Mouse (Mus musculus) liver, embryonic 15.5 days (tissue): ENCODE results near the gene Treh. TPM values are rescaled to one million over a fixed set of nuclear protein-coding genes. Genes with fewer than 3 reads are reported as not detected.
A peak's percentile ranks its signal among the peaks of the same experiment; 100 is the strongest.

Source experiments
- ATAC-seq: fragments of 200-750 bp; cut with Nextera tagmentation; 2 replicates; pipeline ENCODE4 v1.8.0; 2017; ENCODE audit warnings: moderate number of reproducible peaks, mild to moderate bottlenecking, moderate library complexity; ENCODE audit not compliant: insufficient read depth
- H3K27ac ChIP-seq: fragments of 300-500 bp; sonication (generic); replicated peaks from 2 replicates; pipeline ENCODE4 v1.5.1; 2015; ENCODE audit warnings: mild to moderate bottlenecking, inconsistent platforms
- H3K27me3 ChIP-seq: fragments of 300-500 bp; sonication (generic); 2 replicates; pipeline ENCODE4 v1.6.1; 2015; ENCODE audit warnings: mild to moderate bottlenecking, inconsistent platforms
- H3K36me3 ChIP-seq: fragments of 300-500 bp; sonication (generic); replicated peaks from 2 replicates; pipeline ENCODE4 v1.6.1; 2015; ENCODE audit warnings: moderate library complexity, mild to moderate bottlenecking, inconsistent platforms
- H3K4me1 ChIP-seq: fragments of 300-500 bp; sonication (generic); replicated peaks from 2 replicates; pipeline ENCODE4 v1.6.1; 2015; ENCODE audit warnings: inconsistent platforms
- H3K4me2 ChIP-seq: fragments of 300-500 bp; sonication (generic); 2 replicates; pipeline ENCODE4 v1.6.1; 2015; ENCODE audit warnings: moderate library complexity, mild to moderate bottlenecking, inconsistent platforms
- H3K4me3 ChIP-seq: fragments of 300-500 bp; sonication (generic); replicated peaks from 2 replicates; pipeline ENCODE4 v1.5.1; 2015; ENCODE audit warnings: mild to moderate bottlenecking, inconsistent platforms
- H3K9ac ChIP-seq: fragments of 300-500 bp; sonication (generic); 2 replicates; pipeline ENCODE4 v1.6.1; 2015; ENCODE audit warnings: moderate library complexity, mild to moderate bottlenecking, inconsistent platforms
- H3K9me3 ChIP-seq: fragments of 300-500 bp; sonication (generic); replicated peaks from 2 replicates; pipeline ENCODE4 v1.6.1; 2016; ENCODE audit warnings: inconsistent platforms
- WGBS: fragments of 180-500 bp; shearing (Covaris S2); methylation state at CpG from one replicate; pipeline ENCODE4 v1.1.7; 2015; ENCODE audit warnings: mixed read lengths; ENCODE audit not compliant: insufficient replicate concordance; 5-methylcytosine and 5-hydroxymethylcytosine counted together
- polyA plus RNA-seq: library from polyadenylated mRNA; unstranded; fragments of >200 nt; fragmentation: Nextera tagmentation; extraction: Ambion mirVana; gene quantifications from 2 replicates; pipeline ENCODE4 v1.2.1, GENCODE M21; 2015

Treh gene
- polyA plus RNA-seq, 1 experiment from 2014 or later = not detected

DNA sequence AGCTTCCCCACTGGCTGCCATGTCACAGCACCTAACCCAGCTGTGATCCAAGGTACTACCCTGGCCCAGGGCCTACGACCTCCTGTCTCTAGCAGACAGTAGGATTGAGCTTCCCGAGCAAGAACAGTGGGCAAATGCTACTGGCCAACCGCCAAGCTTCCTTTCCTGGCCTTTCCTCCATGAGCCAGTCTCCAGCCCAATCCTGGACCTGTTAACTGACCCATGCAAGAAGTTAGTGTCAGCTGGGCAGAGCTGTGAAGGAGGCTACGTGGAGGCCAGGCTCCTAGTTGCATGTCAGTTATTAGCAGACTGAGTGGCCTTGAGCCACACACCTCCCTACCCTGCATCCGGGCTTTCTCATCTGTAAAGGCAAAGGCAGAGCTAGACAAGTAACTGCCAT lies 26.7 kb downstream of the Treh start:
- Histone ChIP-seq H3K27ac (no peak overlapping the region), H3K4me2 (no peak overlapping the region), H3K36me3 (no peaks in the 10 kb centered on the region), H3K9me3 (no peaks in the 10 kb centered on the region), H3K4me1 (no peaks in the 10 kb centered on the region), H3K9ac (no peak overlapping the region), H3K27me3 (no peaks in the 10 kb centered on the region), H3K4me3 (no peak overlapping the region)
- WGBS = 64% methylated on average over 5 of the region's 5 CpGs
- ATAC-seq = no peak

DNA sequence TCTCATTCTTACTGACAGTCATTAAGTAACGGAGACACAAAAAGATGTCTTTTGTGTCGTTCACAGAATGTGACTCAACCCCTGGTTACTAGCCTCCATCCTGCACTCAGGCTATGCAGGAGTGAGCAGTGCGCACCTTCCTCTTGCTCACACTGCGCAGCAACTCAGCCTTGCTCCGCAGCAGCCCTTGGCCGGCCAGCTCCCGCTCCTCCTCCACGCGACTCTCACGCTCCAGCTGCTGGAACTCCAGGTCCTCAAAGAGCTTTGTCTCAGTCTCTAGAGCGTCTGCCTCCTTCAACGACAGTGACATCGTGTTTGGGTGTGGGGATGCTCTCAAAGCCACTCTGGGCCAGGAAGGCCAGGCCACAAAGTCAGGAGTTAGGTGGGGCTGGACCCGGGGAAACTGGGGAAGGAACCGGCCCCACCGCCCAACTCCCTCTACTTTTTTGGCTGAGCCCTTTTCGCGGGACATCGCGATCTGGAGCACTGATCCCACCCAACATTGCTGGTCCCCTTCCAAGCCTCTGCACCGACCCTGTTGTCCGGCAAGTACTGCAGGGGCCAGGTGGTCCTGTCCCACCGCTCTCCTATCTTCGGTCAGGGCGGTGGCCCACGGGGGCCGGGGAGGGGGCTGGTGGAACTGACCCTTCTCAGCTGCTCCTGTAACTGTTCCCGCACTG lies 34.9 kb downstream of the Treh start:
- peaks cover 21% of the 10 kb centered on the region for H3K27me3 ChIP-seq
- peak overlapping the region; percentile 21; the same call in 1 of the 2 replicates for H3K9ac ChIP-seq
- no peak overlapping the region for H3K27ac ChIP-seq
- H3K4me3 ChIP-seq = peak overlapping the region; percentile 45
- ATAC-seq = no peak
- H3K4me2 ChIP-seq = peak overlapping the region; percentile 66
- H3K36me3 ChIP-seq = no peaks in the 10 kb centered on the region
- peaks cover 19% of the 10 kb centered on the region for H3K4me1 ChIP-seq
- H3K9me3 ChIP-seq = no peaks in the 10 kb centered on the region
- 37% methylated on average over 28 of the region's 28 CpGs for WGBS

DNA sequence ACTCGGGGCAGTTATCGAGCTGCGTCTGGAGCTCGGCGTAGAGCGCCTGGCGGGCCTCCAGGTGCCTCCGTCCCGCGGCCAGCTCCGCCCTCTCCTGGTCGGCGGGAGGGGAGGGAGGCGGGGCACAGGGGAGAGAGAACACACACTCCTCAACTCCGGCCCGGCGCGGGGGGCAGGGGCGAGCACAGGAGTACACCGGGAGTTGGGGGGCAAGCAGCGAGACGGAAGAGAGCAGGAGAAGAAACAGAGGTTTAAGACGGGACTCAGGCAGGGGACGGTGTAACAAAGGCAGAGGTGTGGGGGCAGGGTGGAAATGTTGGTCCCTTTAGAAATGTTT lies 35.4 kb downstream of the Treh start:
- Histone ChIP-seq H3K9me3 (no peaks in the 10 kb centered on the region), H3K4me3 (peak overlapping the region; percentile 45), H3K27ac (no peak overlapping the region), H3K9ac (peak overlapping the region; percentile 21; the same call in 1 of the 2 replicates), H3K4me2 (peak overlapping the region; percentile 66), H3K36me3 (no peaks in the 10 kb centered on the region), H3K4me1 (peaks cover 24% of the 10 kb centered on the region), H3K27me3 (peaks cover 21% of the 10 kb centered on the region)
- 13% methylated on average over 23 of the region's 24 CpGs for WGBS
- ATAC-seq = peak; percentile 55

DNA sequence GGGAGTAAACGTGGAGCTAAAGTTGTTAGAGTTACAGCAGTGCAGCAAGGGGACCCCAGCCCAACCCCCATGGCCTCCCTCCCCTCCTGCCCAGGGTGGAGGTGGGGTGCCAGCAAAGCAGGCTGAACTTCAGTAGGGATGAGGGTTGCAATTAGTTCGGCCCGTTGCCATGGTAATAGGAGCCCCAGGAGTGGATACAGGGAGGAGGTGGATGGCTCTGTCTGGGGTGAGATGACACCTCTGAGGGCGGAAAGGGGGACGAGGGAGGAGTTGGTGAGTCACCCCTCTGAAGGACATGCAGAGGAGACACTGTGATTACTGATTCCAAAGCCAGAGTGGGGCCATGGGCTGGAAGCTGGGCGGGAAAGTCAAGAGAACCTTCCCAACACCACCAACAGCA lies 35.9 kb downstream of the Treh start:
- H3K27ac ChIP-seq = no peak overlapping the region
- WGBS = 47% methylated on average over 6 of the region's 6 CpGs
- peaks cover 21% of the 10 kb centered on the region for H3K27me3 ChIP-seq
- H3K9ac ChIP-seq = no peak overlapping the region
- no peaks in the 10 kb centered on the region for H3K9me3 ChIP-seq
- ATAC-seq = no peak
- H3K4me1 ChIP-seq = peaks cover 26% of the 10 kb centered on the region
- peak overlapping the region; percentile 66 for H3K4me2 ChIP-seq
- peak overlapping the region; percentile 45; the same call in 1 of the 2 replicates for H3K4me3 ChIP-seq
- H3K36me3 ChIP-seq = no peaks in the 10 kb centered on the region

DNA sequence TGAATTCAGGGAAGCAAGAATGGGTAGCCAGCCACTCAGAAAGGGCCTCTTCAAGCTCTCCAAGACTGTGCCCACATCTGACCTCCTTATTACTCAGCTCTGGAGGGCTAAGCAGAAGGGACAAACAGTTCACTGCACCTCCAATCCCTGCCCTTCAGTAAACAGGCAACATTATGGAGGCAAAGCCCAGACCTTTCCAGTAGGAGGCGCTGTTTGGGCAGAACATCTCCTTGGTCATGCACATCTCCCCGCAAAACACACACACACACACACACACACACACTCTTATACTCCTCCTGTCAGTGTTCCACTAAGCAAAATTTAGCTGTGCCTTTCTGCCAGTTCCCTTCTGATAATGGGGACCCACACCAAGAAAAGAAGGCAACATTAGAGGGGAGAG lies 36.6 kb downstream of the Treh start:
- ATAC-seq = no peak
- Histone ChIP-seq H3K27ac (no peak overlapping the region), H3K9ac (no peak overlapping the region), H3K4me1 (peaks cover 26% of the 10 kb centered on the region), H3K36me3 (no peaks in the 10 kb centered on the region), H3K9me3 (no peaks in the 10 kb centered on the region), H3K4me3 (no peak overlapping the region), H3K27me3 (peaks cover 21% of the 10 kb centered on the region), H3K4me2 (no peak overlapping the region)
- 30% methylated on average over 2 of the region's 2 CpGs for WGBS

DNA sequence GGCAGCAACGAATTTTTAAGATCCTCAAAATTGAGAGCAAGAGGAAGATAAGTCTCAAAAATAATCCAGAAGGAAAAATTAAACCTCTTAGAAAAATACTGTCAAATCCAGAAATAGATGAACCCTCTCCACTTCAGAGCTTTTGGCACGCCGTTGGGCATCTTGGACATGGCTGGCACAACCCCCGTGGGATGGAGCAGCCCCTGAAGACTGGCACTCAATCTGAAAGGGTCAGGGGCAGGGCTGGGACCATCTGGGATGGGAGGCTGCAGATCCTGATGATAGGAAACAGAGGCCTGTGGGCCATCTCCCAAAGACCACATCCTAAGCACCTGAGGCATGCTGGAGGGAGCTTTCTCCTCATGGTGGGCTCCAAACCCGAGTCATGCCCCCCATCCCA lies 37.2 kb downstream of the Treh start:
- H3K4me3 ChIP-seq = no peak overlapping the region
- no peak overlapping the region for H3K4me2 ChIP-seq
- WGBS = 58% methylated on average over 5 of the region's 5 CpGs

DNA sequence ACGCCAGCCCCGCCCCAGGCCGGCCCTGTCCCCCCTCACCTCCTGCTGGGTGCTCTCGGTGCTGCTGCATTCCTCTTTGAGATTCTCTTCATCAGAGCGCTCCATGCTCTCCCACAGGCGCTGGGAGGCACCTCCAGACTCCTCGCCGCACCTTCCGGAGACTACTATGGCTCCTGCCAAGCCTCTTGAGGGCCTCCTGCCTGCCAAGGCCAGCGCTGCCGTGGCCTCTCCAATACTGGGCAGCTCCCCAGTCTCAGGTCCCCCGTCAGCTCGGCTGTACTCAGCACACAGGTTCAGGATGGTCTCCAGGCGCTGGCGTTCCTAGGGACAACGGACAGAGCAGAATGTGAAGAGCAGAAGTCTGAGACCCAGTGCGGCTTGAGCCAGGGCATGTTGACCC lies 38.6 kb downstream of the Treh start:
- Histone ChIP-seq H3K27ac (no peak overlapping the region), H3K27me3 (peaks cover 16% of the 10 kb centered on the region), H3K9me3 (no peaks in the 10 kb centered on the region), H3K4me3 (no peak overlapping the region), H3K4me1 (peaks cover 26% of the 10 kb centered on the region), H3K4me2 (no peak overlapping the region), H3K9ac (no peak overlapping the region), H3K36me3 (no peaks in the 10 kb centered on the region)
- WGBS = 71% methylated on average over 17 of the region's 17 CpGs
- no peak for ATAC-seq

More for the DNA sequence above, 37.2 kb downstream of the Treh start:
- peaks cover 21% of the 10 kb centered on the region for H3K27me3 ChIP-seq
- no peak for ATAC-seq
- H3K9ac ChIP-seq = no peak overlapping the region
- no peak overlapping the region for H3K27ac ChIP-seq
- no peaks in the 10 kb centered on the region for H3K9me3 ChIP-seq
- peaks cover 26% of the 10 kb centered on the region for H3K4me1 ChIP-seq
- no peaks in the 10 kb centered on the region for H3K36me3 ChIP-seq

DNA sequence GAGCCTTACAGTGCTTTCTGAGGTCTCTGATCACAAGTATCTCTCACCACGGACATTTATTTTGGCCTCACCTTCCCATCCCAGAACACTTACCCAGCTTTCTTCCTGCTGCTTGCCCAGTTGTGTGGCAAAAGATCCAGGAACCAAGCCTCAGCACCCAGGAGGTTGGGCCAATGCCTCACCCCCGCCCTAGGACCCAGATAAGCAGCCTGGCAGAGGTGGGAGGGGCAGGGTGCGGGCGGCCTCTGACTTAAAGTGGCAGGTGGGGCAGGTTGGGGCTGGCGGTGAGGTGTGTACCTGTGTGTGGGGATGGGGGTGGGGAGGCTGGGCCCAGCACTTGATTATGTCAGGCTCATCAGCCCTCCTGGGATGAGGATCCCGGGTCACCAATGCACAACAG lies 40.0 kb downstream of the Treh start:
- Histone ChIP-seq H3K36me3 (no peaks in the 10 kb centered on the region), H3K4me2 (no peak overlapping the region), H3K27me3 (peaks cover 4% of the 10 kb centered on the region), H3K9ac (no peak overlapping the region), H3K27ac (no peak overlapping the region), H3K4me1 (peaks cover 31% of the 10 kb centered on the region), H3K9me3 (no peaks in the 10 kb centered on the region), H3K4me3 (no peak overlapping the region)
- no peak for ATAC-seq
- 31% methylated on average over 6 of the region's 6 CpGs for whole genome bisulfite sequencing

DNA sequence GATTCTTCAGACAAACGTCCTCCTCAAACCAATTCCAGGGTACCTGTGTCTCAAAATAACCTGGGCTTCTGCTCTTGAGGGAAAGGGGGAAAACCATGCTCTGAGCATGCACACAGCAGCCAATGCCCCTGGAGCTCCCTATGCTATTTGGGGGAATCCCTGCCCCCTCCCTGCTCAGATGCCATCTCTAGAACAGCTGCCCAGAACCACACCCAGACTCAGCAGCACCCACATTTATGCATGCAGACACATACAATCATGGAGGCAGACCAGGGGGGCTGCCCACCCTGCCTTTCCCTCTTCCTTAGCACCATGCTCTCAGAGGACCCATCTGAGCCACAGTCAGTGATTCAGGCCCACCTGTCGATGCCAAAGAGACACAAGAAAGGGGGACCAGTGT lies 40.5 kb downstream of the Treh start:
- no peak for ATAC-seq
- no peak overlapping the region for H3K4me3 ChIP-seq
- H3K9me3 ChIP-seq = no peaks in the 10 kb centered on the region
- no peak overlapping the region for H3K4me2 ChIP-seq
- 29% methylated on average over 2 of the region's 2 CpGs for WGBS
- no peaks in the 10 kb centered on the region; the same call in 1 of the 2 replicates for H3K27me3 ChIP-seq
- H3K9ac ChIP-seq = no peak overlapping the region
- peaks cover 29% of the 10 kb centered on the region for H3K4me1 ChIP-seq
- H3K36me3 ChIP-seq = no peaks in the 10 kb centered on the region
- H3K27ac ChIP-seq = no peak overlapping the region

DNA sequence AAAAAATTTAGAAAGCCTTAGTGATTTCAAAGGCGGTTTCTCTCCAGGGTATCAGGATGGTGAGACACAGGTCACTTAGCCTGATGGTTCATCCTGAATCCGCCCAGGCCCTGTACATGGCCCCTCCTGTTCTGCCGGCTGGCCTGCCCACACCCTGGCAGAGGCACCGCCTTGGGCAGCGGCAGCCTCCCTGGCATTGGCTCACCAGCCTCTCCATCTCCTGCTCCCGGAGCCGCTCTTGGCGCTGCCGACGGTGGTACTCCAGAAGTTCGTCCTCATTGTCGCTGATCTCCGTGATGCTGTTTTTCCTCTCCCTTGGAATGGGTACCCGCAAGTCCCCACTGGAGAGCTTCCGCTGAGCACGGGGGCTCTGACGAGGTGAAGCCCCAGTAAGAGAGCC lies 42.1 kb downstream of the Treh start:
- H3K4me1 ChIP-seq = peaks cover 39% of the 10 kb centered on the region
- no peak overlapping the region for H3K4me3 ChIP-seq
- no peaks in the 10 kb centered on the region for H3K36me3 ChIP-seq
- H3K27me3 ChIP-seq = peaks cover 1% of the 10 kb centered on the region; the same call in 1 of the 2 replicates
- no peak overlapping the region for H3K9ac ChIP-seq
- H3K4me2 ChIP-seq = no peak overlapping the region
- H3K27ac ChIP-seq = no peak overlapping the region
- H3K9me3 ChIP-seq = no peaks in the 10 kb centered on the region
- WGBS = 80% methylated on average over 17 of the region's 17 CpGs
- ATAC-seq = no peak

DNA sequence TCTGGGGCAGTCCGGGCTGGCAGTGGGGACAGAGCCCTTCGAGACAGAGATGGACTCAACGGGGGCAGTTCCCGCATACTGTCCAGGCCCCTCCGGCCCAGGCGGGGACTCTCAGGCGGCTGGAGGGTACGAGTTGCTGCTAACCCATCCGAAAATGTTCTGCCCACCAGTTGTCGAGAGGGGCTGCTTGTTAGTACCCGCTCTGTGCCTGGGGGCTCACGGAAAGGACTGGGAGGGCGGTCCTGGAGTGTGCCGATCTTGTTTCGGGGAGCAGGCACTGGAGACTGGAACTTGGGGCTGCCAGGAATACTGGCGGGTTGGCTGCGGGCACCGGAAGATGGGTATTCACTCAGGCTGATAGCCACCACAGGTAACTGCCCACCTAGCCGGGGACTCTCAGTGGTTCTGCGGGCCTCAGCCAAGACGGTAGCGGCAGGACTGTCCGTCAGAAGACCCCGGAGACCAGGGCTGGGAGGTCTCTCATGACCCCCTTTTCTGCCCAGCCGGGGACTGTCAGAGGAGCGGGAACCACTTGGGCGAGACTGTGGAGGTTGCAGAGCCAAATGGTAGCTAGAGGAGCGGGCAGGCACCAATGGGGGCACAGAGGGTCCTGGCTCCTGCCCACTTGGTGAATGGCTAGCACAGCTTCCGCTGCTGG lies 42.8 kb downstream of the Treh start:
- H3K4me2 ChIP-seq = no peak overlapping the region
- H3K9me3 ChIP-seq = no peaks in the 10 kb centered on the region
- WGBS = 83% methylated on average over 29 of the region's 29 CpGs
- no peak overlapping the region for H3K9ac ChIP-seq
- ATAC-seq = no peak
- peaks cover 8% of the 10 kb centered on the region for H3K27me3 ChIP-seq
- peaks cover 46% of the 10 kb centered on the region for H3K4me1 ChIP-seq
- no peak overlapping the region for H3K4me3 ChIP-seq
- H3K27ac ChIP-seq = no peak overlapping the region
- H3K36me3 ChIP-seq = no peaks in the 10 kb centered on the region
